Mouse (Mus musculus): ENCODE measurements at regions not wholly inside any gene's neighbourhood (a gene's known extent, or its start where the extent isn't known, plus 50 kb on each side); places are given as distances from the start of the nearest gene placed in this dataset.

DNA sequence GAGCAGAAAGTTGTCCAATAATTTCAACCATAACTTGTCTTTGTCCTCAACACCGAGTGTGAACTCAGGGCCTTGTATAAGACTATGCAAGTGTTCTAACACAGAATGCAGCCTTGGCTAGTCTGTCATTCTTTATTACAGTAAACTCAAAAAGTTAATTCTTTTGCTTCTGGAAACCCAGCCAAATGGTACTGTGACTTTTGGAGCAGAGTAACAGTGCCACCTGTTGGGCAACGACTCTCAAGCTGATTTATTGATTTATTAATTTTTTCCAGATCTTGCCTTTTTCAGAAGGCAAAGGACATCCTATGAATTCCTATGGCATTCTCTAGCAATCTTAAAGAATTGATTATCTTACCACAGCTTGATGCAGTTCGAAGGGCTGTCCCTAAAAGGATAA is 51.1 kb upstream of the C1qtnf3 start:
- no peak for DNase-seq (ENCODE audit: extremely low read depth, insufficient read length, low spot score)

DNA sequence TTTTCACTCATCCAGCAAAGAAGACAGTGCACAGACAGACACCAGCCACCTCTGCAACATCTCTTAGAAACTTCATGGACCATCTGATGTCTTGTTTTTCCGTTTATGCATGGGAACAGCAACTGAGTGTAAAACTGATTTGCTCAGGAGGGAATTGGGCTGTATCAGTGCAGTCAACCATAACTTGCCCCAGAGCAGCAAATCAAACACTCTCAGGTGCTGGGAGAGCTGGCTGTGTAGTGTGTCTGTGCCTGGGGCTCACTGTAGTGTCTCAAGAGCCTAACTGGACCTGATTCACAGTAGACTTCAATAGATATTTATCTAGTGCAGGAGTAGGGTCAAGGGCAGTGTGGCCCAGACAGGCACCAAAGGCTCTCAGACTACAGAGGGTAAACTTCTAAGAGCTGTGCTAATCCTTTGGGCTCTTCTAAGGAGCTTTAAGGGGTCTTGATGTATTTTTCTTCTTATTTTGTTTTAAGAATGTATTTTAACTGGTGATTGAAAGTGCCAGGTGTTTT is 50.3 kb upstream of the C1qtnf3 start:
- DNase-seq (ENCODE audit: extremely low read depth, insufficient read length, low spot score): no peak
